Comparison of ENCODE assay signal across 9 mouse cellular contexts in genomic region chr8:69893863-69894262, GRCm38 (mm10). TPM values are rescaled to one million over a fixed set of nuclear protein-coding genes. Genes with fewer than 3 reads are reported as not detected.
DNase-seq lines count a peak whose midpoint lies in the region; ATAC-seq lines count a peak whose summit lies in the region.
"Had no signal": no experiment of that assay in that cellular context is flagged by ENCODE, and none has a peak within 500 bp of the region (broad histone marks: within the 10 kb centered on the region; RNA-seq: fewer than 3 reads in every experiment).

No protein-coding gene starts in this region.

- no peak for ATAC-seq in kidney, embryonic 16.5 days (ENCODE audit: low FRiP score, low TSS enrichment)
- ATAC-seq in forebrain, embryonic 12.5 days (ENCODE audit: low FRiP score): peak; percentile 6; the same call in 1 of the 2 replicates
- ATAC-seq in megakaryocyte progenitor cell, adult 5-6 weeks (replicated peaks; ENCODE audit: poor library complexity): peak; percentile 72

- H3K9me3 ChIP-seq in kidney, embryonic 16.5 days (ENCODE audit: low read length): no peaks in the 10 kb centered on the region
- H3K9me3 ChIP-seq in forebrain, embryonic 12.5 days: no peaks in the 10 kb centered on the region
- H3K9me3 ChIP-seq: embryonic facial prominence, embryonic 15.5 days had no signal

- 39% methylated on average over 17 of the region's 17 CpGs for WGBS in kidney, embryonic 16.5 days
- 25% methylated on average over 17 of the region's 17 CpGs for WGBS in forebrain, embryonic 12.5 days

- H3K27ac ChIP-seq in kidney, embryonic 16.5 days (ENCODE audit: low read length): no peak overlapping the region
- H3K27ac ChIP-seq in forebrain, embryonic 12.5 days: peak overlapping the region; percentile 25; the same call in 1 of the 2 replicates
- H3K27ac ChIP-seq: embryonic facial prominence, embryonic 15.5 days had no signal

- peaks cover 6% of the 10 kb centered on the region for H3K4me1 ChIP-seq in kidney, embryonic 16.5 days (ENCODE audit: insufficient read depth, low read length)
- H3K4me1 ChIP-seq in forebrain, embryonic 12.5 days: peaks cover 65% of the 10 kb centered on the region

- peaks cover 21% of the 10 kb centered on the region for H3K27me3 ChIP-seq in kidney, embryonic 16.5 days (ENCODE audit: insufficient read depth, low read length)
- peaks cover 28% of the 10 kb centered on the region for H3K27me3 ChIP-seq in forebrain, embryonic 12.5 days

- no peak overlapping the region for H3K4me3 ChIP-seq in kidney, embryonic 16.5 days (ENCODE audit: low read length)
- no peak overlapping the region for H3K4me3 ChIP-seq in forebrain, embryonic 12.5 days (replicated peaks)
- H3K4me3 ChIP-seq: embryonic facial prominence, embryonic 15.5 days had no signal

- peak; percentile 52 for DNase-seq in kidney, adult 18-20 months
- DNase-seq in ES-CJ7 (ENCODE audit: low read depth, low spot score): peak; percentile 90
- DNase-seq in c-Kit-positive CD71-positive TER-119-negative erythroid progenitor cells, embryonic 14.5 days (ENCODE audit: low read depth): peak; percentile 66
- peak; percentile 46 to 52 for DNase-seq in layer of hippocampus, postnatal 14 days (ENCODE audit: low spot score in 2 of 2)
- DNase-seq in yolk sac, embryonic 10.5 days (ENCODE audit: low spot score): no peak

- H3K4me2 ChIP-seq in kidney, embryonic 16.5 days (replicated peaks; ENCODE audit: low read depth, low read length): no peak overlapping the region
- H3K4me2 ChIP-seq in forebrain, embryonic 12.5 days: no peak overlapping the region
- H3K4me2 ChIP-seq: embryonic facial prominence, embryonic 15.5 days had no signal

- peaks cover 15% of the 10 kb centered on the region; the same call in 1 of the 2 replicates for H3K36me3 ChIP-seq in kidney, embryonic 16.5 days (ENCODE audit: insufficient read depth, low read length)
- H3K36me3 ChIP-seq in forebrain, embryonic 12.5 days (replicated peaks): peaks cover 38% of the 10 kb centered on the region

- no peak overlapping the region for H3K9ac ChIP-seq in kidney, embryonic 16.5 days (replicated peaks; ENCODE audit: low read length)
- H3K9ac ChIP-seq in forebrain, embryonic 12.5 days: no peak overlapping the region
- H3K9ac ChIP-seq: embryonic facial prominence, embryonic 15.5 days had no signal

RNA-seq across cellular contexts. Expression of gene Cilp2, which starts 6.4 kb away (rescaled TPM):
- 0.94 and 0.99 TPM in 2 replicates for polyA plus RNA-seq in kidney, embryonic 16.5 days (2015; fragmentation: Nextera tagmentation; extraction: Ambion mirVana)
- polyA plus RNA-seq in forebrain, embryonic 12.5 days (2016; fragmentation: Nextera tagmentation; extraction: Ambion mirVana): 0.77 and 1.1 TPM in 2 replicates
- total RNA-seq in layer of hippocampus, postnatal 14 days (2021): 1 to 10 TPM; 1.6 to 2.4 TPM
- total RNA-seq in megakaryocyte progenitor cell, adult 5-6 weeks (2015): not detected in 2 replicates
- total RNA-seq in megakaryocyte progenitor cell, adult 5-6 weeks (2017): not detected in 2 replicates

RNA-seq across cellular contexts. Expression of gene Tssk6, which starts 8.1 kb away (rescaled TPM):
- polyA plus RNA-seq in kidney, embryonic 16.5 days (2015; fragmentation: Nextera tagmentation; extraction: Ambion mirVana): 3.8 and 3.9 TPM in 2 replicates
- 4.2 and 4.3 TPM in 2 replicates for polyA plus RNA-seq in forebrain, embryonic 12.5 days (2016; fragmentation: Nextera tagmentation; extraction: Ambion mirVana)
- total RNA-seq in layer of hippocampus, postnatal 14 days (2021): under 1 TPM; 0.25 to 0.48 TPM
- total RNA-seq in megakaryocyte progenitor cell, adult 5-6 weeks (2015): 0.49 and 0.52 TPM in 2 replicates
- 0.08 and 0.57 TPM in 2 replicates for total RNA-seq in megakaryocyte progenitor cell, adult 5-6 weeks (2017)

RNA-seq across cellular contexts. Expression of gene Ndufa13, which starts 8.5 kb away (rescaled TPM):
- polyA plus RNA-seq in kidney, embryonic 16.5 days (2015; fragmentation: Nextera tagmentation; extraction: Ambion mirVana): 197 and 199 TPM in 2 replicates
- 165 and 168 TPM in 2 replicates for polyA plus RNA-seq in forebrain, embryonic 12.5 days (2016; fragmentation: Nextera tagmentation; extraction: Ambion mirVana)
- 100 to 1,000 TPM; 152 to 159 TPM for total RNA-seq in layer of hippocampus, postnatal 14 days (2021)
- 48.2 and 51.8 TPM in 2 replicates for total RNA-seq in megakaryocyte progenitor cell, adult 5-6 weeks (2015)
- total RNA-seq in megakaryocyte progenitor cell, adult 5-6 weeks (2017): 99.5 and 114 TPM in 2 replicates

RNA-seq across cellular contexts. Expression of gene Yjefn3, which starts 8.6 kb away (rescaled TPM):
- 3.1 and 5.0 TPM in 2 replicates for polyA plus RNA-seq in kidney, embryonic 16.5 days (2015; fragmentation: Nextera tagmentation; extraction: Ambion mirVana)
- 7.0 and 9.8 TPM in 2 replicates for polyA plus RNA-seq in forebrain, embryonic 12.5 days (2016; fragmentation: Nextera tagmentation; extraction: Ambion mirVana)
- total RNA-seq in layer of hippocampus, postnatal 14 days (2021): 10 to 100 TPM; 19.8 to 24.6 TPM
- not detected in 2 replicates for total RNA-seq in megakaryocyte progenitor cell, adult 5-6 weeks (2015)
- 0.37 TPM in 1 of 2 replicates, not detected in the other for total RNA-seq in megakaryocyte progenitor cell, adult 5-6 weeks (2017)
